Mouse (Mus musculus) liver, postnatal 0 days (tissue): ENCODE measurements around the gene Tas2r121.

Source experiments
- CTCF ChIP-seq: sonication (generic); IDR thresholded peaks from 2 replicates; pipeline ENCODE4 v1.5.1; 2016; ENCODE audit warnings: antibody characterized with exemption, low read depth
- EP300 ChIP-seq: IDR thresholded peaks from 2 replicates; pipeline ENCODE4 v1.6.1; 2016; ENCODE audit warnings: antibody characterized with exemption, low read depth, mild to moderate bottlenecking

- TF ChIP-seq EP300: no peak
- TF ChIP-seq CTCF: no peak
These were observed 44.2 kb downstream of the Tas2r121 start, which contains the start of gene Tas2r120 for GRCm38 (mm10) chr6:132656653-132657052.
